Mouse (Mus musculus): ENCODE results near the gene Trappc10.
"Not testable (repeated sequence)": the region's sequence is repeated elsewhere in the genome, so short reads cannot be mapped to it uniquely, and the experiment has no call there.

Gene Trappc10

GRCm38 (mm10) chr10:78214371-78214770 lies 30.1 kb downstream of the Trappc10 start:
- intact Hi-C loops (cut with DNase I): no loop called here

DNA sequence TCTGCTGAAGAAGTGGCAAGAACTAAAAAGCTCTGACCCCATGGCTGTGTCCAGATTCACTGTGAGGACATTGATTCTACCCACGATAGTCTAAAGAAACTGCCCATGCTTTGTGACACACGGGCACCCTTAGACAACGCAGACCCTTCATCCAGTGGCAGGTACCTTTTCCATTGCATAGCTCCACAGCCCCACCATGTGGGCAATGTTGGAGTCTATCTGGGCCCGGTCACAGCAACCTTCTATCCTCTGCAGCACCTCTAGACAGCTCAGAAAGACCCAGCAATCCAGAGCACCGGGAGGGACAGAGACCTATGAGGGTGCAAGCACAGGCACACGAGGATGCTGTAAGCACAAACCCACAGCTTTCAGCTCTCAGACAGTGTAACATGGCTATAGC lies 33.1 kb downstream of the Trappc10 start:
- intact Hi-C loops (cut with DNase I): no loop called here

GRCm38 (mm10) chr10:78201182-78201581 lies 43.3 kb downstream of the Trappc10 start:
- intact Hi-C loops (cut with DNase I): no loop called here

GRCm38 (mm10) chr10:78192933-78193332 lies 51.5 kb downstream of the Trappc10 start:
- intact Hi-C loops (cut with DNase I): no loop called here

- intact Hi-C loops (cut with DNase I): not testable (repeated sequence)
These were observed 58.4 kb downstream of the Trappc10 start for GRCm38 (mm10) chr10:78186076-78186475.

GRCm38 (mm10) chr10:78185381-78185725 lies 59.1 kb downstream of the Trappc10 start:
- intact Hi-C loops (cut with DNase I): no loop called here

GRCm38 (mm10) chr10:78184531-78185380 lies 59.7 kb downstream of the Trappc10 start, which contains the start of gene Pwp2:
Gene Pwp2, minus strand, starts transcription at chr10:78185149.
- intact Hi-C loops (cut with DNase I): no loop called here

DNA sequence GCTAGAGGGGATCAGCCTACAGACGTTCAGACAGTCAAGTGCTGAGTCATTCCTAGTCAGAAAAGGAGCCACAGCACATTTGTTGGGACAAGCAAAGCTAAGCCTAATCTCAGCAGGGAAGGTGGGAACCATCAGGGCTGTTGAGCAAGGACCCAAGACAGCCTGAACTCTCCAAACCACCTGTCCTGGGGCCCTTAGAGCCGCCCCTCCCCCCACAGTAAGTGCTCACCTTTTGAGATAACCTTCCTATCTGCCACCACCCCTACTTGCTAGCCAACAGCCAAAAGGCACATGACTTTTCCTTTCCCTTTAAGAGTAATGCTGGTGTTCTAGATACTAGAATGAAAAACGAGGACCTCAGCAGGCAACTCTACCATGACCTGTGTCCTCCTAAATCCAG lies 60.9 kb downstream of the Trappc10 start:
- intact Hi-C loops (cut with DNase I): no loop called here

DNA sequence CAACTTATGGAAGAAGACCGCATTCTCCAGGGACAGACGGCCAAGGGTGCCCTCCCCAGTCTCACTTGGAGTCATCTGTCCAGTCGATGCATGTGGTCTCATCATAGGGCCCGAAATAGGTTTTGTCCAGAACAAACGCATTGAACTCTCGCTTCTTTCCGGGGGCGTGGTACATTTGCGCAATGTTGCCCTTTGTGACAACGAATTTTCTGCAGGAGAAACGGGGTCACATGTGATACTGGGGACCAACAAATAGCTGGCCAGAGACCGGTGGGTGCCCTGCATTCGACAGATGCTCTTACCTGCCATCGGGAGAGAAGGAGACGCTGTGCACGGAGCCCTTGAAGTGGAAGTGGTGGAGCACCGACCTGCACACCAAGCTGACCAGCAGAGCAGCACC lies 62.1 kb downstream of the Trappc10 start:
- intact Hi-C loops (cut with DNase I): no loop called here

DNA sequence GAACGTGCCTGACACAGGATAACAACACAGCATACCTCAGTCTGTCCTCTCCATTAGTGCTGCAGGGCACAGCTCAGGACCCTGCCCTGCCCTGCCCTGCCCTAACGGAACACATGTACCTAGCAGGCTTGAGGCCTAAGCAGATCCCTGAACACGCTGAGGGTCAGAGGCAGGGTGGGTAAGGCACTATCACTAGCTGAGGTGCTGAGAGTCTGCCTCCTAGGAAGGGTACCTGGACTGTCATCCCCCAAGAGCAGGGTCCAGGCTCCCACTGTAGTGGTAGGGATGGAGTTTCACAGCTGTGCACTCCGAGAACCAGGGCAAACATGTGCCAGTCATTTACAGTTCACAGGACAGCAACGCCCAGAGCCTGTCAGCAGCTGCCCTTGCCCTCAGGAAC lies 70.0 kb downstream of the Trappc10 start:
- intact Hi-C loops (cut with DNase I): no loop called here

DNA sequence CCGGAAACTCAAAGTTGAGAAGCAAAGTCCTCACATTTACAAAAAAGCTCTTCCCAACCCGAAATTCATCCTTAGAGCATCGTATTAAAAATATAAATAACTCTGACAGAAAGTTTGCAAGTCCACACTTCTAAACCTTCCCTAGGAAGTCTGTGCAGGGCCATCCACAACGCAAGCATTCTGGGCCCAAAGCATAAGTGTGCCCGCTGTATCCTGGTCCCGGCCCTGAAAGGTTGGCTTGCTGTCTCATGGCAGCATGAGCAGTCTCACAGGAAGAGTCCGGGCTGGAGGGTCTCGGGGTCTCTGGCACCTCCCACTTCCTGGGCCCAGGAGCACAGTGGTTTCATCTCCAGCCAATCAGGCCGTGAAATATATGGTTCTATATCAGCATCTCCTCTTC lies 72.9 kb downstream of the Trappc10 start:
- intact Hi-C loops (cut with DNase I): no loop called here

DNA sequence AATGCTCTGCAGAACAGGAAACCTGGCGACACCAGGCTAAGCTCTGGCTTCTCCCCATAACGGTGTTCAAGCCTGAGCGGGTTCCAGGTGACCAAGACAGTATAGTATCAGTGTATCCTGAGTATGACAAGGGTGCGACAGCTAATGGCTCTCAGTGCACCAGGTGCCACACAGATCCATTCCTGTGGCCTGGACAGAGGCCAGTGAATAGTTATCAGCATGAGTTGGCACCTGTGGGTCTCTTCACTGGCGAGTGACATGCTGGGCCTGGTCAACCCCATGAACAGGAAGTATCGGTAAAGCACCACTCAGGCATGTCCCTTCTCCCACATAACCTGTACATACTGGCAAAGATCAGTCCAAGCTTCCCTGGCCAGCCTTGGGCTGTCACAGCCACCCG lies 73.4 kb downstream of the Trappc10 start:
- intact Hi-C loops (cut with DNase I): no loop called here

DNA sequence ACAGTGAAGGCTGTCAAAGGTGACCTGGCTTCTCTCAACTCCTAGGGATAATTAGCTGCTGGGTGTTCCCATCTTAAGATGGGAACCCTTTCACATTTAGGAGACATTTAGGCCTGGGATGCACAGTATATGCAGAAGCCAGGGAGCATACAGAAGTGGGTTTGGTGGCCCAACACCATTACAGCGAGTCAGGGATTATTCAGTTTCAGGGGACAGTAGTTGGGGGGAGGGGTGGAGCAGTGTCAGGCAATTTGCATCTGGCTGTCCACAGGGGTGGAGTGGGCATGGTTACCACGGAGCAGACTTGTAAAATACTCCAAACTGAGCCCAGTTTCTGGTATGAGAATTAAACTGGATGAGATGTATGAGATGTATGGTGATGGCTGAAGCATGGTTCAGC lies 74.0 kb downstream of the Trappc10 start:
- intact Hi-C loops (cut with DNase I): no loop called here

DNA sequence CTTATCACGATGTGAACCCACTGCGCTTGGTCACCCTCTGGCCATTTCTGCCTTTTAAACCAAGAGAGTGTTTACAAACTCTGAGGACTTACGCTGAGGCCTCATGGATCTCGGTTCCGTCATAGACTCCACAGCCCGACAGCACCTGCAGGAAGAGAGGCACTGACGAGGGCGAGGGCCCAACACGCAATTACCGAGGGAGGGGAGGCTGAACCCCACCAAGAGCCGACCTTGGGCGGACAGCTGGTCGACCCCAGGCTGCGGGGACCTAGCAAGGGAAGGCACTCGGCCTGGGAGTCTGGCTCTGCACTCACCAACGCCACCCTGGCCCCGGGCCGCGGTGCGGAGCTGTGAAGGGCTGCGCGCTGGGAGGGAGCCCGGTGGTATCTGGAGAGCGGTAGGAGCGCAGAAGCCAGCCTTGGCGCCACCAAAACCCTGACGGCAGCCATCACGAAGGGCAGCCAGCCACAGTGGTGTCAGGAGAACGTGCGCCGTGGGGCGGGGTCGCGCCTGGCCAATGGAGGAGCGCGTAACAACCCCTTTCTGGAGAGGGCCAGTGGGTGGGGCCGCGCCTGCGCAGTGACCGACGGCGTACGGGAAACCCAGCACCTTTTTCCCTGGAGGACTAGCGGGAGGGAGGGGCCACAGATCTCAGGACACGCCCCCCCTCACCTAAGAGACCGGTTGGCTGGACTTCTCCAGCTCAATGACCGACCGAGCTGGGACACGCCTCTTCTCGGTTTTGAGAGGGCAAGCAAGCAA lies 75.0 kb downstream of the Trappc10 start, which contains the start of gene D10Jhu81e:
TSS of gene D10Jhu81e (minus strand) at position 502 of the 762 bp plus-strand sequence.
- intact Hi-C loops (cut with DNase I): no loop called here

DNA sequence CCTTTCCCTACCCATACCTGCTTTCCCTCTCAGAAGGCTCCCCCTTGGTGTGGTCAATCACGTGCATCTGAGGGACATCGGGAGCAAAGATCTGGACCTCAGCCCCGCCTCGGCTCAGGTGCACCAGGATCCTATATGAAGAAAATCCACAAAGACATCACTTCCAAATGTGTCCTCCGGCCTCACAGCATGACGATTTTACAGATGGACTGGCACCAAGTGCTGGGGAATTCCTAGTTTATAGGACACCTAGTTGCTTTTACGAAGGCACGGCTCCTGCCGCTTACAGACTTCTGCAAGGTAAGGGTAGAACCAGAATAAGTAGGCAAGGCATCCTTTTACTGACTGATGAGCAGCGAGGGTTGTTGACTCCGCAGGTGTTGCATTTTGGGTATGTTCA lies 75.6 kb downstream of the Trappc10 start:
- intact Hi-C loops (cut with DNase I): no loop called here

GRCm38 (mm10) chr10:78167775-78168174 lies 76.7 kb downstream of the Trappc10 start:
- intact Hi-C loops (cut with DNase I): no loop called here

GRCm38 (mm10) chr10:78167333-78167732 lies 77.1 kb downstream of the Trappc10 start:
- intact Hi-C loops (cut with DNase I): no loop called here

- intact Hi-C loops (cut with DNase I): no loop called here
These were observed 79.0 kb downstream of the Trappc10 start for GRCm38 (mm10) chr10:78165256-78166005.

DNA sequence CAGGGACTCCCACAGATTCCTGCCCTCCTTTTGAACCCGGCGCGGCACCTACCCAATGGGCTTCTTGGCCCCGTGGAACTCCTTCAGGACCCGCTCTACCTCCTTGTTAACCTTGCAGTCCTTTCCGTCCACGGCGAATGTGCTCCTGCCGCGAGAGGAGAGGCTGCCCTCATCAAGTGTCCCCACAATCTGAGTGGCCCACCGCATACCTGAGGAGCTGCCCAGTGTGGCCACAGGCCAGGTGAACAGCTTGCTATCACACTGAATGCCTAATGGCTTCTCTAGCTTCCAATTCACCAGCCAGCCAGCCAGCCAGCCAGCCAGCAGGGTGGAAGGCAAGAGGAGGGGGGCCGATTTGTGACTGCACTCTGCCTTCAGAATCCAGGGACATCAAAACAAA lies 79.7 kb downstream of the Trappc10 start:
- intact Hi-C loops (cut with DNase I): loop anchor here (5.0 kb wide), 1 partner anchor 137 kb away; no protein-coding TSS in a partner anchor

DNA sequence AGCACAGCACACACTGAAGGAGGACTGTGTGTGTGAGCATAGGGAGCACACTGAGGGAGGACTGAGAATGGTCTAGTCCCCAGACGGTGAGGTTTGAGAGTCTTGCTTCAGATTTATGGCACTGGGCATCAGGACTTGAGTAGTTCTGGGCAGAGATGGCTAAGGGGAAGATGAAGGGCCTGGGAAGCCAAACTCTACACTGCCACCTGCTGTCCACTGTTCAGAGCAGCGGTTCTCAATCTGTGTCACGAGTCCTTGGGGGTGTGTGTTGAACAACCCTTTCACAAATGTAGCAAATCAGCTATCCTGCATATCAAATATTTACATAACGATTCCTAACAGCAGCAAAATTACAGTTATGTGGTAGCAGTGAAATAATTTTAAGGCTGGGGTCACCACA lies 80.5 kb downstream of the Trappc10 start:
- intact Hi-C loops (cut with DNase I): loop anchor here (5.0 kb wide), 1 partner anchor 137 kb away; no protein-coding TSS in a partner anchor

DNA sequence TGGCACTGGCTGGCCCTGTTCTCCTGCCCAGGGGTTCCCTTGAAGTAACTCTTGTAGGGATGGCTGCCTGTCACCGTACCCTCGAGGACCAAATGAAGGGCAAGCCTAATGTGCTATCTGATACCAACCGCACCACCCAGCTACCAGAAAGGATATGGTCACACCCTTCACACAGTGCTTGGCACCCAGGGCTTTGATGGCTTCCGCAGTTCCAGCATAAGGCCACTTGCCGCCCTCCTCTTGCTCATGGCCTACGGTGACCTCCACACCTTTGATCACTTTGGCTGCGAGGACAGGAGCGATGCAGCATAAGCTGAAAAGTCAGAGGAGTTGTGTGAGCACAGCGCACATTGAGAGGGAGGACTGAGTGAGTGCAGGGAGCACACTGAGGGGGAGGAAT lies 81.2 kb downstream of the Trappc10 start:
- intact Hi-C loops (cut with DNase I): loop anchor here (5.0 kb wide), 1 partner anchor 136 kb away; no protein-coding TSS in a partner anchor
